Mouse (Mus musculus) brain, embryonic 14.5 days (tissue): ENCODE measurements around the gene Gm10840.

Experiments used
- CTCF ChIP-seq: fragments of 200-500 bp; IDR thresholded peaks from 2 replicates; pipeline ENCODE4 v1.5.1; 2012; ENCODE audit warnings: inconsistent platforms, mild to moderate bottlenecking, moderate library complexity, borderline replicate concordance; ENCODE audit not compliant: insufficient read depth, insufficient read length; ENCODE audit errors: extremely low read depth
- POLR2A ChIP-seq: fragments of 200-500 bp; IDR thresholded peaks from 2 replicates; pipeline ENCODE4 v1.6.1; 2012; ENCODE audit warnings: mild to moderate bottlenecking, inconsistent platforms, borderline replicate concordance; ENCODE audit not compliant: poor library complexity, insufficient read depth, insufficient read length, severe bottlenecking; ENCODE audit errors: extremely low read depth

DNA sequence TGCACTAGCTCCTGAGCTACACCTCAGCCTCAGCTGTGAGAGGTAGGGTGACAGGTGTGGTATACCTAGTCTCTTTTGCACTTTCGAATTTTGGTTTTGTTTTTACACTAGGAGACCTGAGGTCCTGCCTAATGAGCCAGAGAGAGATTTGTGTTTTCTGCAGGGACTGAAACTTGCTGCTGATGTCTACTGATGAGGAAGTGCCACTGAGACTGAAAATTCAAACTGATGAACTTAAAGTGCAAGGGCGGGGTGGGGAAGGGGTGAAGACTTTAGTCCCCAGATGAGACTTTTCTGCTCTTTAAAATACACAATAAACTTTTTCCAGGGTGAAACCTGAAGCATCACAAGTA is 19.8 kb downstream of the Gm10840 start:
- no peak for TF ChIP-seq POLR2A
- TF ChIP-seq CTCF, result no peak
